Mouse (Mus musculus): Measurements from ENCODE around the gene Tst.

DNA sequence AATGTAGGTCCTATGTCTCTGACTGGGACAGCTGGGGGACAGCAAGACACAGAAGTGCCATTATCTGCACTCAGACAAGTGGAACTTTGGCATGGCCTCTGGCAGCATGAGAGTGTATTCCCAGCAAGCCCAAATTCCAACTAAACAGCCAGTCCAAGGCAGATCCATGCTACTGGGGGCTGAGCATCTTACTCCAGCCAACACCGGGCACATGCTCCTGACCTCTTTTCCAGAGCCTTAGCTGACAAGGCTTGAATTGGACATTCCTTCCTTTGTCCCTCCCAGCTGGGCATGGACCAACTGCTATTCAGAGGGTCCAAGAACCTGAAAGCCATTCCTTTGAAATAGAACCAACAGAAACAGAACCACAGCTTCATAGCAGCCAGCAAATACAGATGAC lies 36.1 kb downstream of the Tst start:
- TF ChIP-seq CTCF (IDR thresholded peaks at IDR 0.05; ENCODE audit: insufficient read depth, low read depth, low read length) (no peak), POLR2A (IDR thresholded peaks at IDR 0.05; ENCODE audit: insufficient read depth, low read depth, low read length) (no peak)
